ENCODE assay signal across 11 mouse cellular contexts in genomic region chr14:76309606-76310005, GRCm38 (mm10).
"Had no signal": no experiment of that assay in that cellular context is flagged by ENCODE, and none has a peak within 500 bp of the region (broad histone marks: within the 10 kb centered on the region; RNA-seq: fewer than 3 reads in every experiment).

No protein-coding gene starts in this region.

- DNase-seq: retina, postnatal 1 day; spleen, adult 18-20 months; thymus, adult 18-20 months; thymus, postnatal 14 days; thymus, postnatal 4 days had no signal

- H3K27me3 ChIP-seq: limb, embryonic 12.5 days; limb, embryonic 15.5 days; liver, embryonic 15.5 days; neural tube, embryonic 13.5 days had no signal

- H3K4me2 ChIP-seq: limb, embryonic 12.5 days; limb, embryonic 15.5 days; liver, embryonic 12.5 days; liver, embryonic 15.5 days; midbrain, embryonic 11.5 days; neural tube, embryonic 13.5 days had no signal

- H3K4me3 ChIP-seq: limb, embryonic 12.5 days; limb, embryonic 15.5 days; liver, embryonic 12.5 days; liver, embryonic 15.5 days; neural tube, embryonic 13.5 days had no signal

- H3K4me1 ChIP-seq: liver, embryonic 12.5 days; liver, embryonic 15.5 days had no signal

- ATAC-seq: liver, embryonic 12.5 days had no signal

- H3K36me3 ChIP-seq: limb, embryonic 12.5 days; limb, embryonic 15.5 days; liver, embryonic 12.5 days; liver, embryonic 15.5 days; neural tube, embryonic 13.5 days had no signal

- H3K27ac ChIP-seq: limb, embryonic 12.5 days; limb, embryonic 15.5 days; liver, embryonic 12.5 days; liver, embryonic 15.5 days; neural tube, embryonic 13.5 days had no signal

- H3K9me3 ChIP-seq: limb, embryonic 12.5 days; limb, embryonic 15.5 days; liver, embryonic 12.5 days; liver, embryonic 15.5 days; neural tube, embryonic 13.5 days had no signal

- H3K9ac ChIP-seq: limb, embryonic 12.5 days; limb, embryonic 15.5 days; liver, embryonic 12.5 days; liver, embryonic 15.5 days; neural tube, embryonic 13.5 days had no signal
